Mouse (Mus musculus): ENCODE data around the gene Crim1. TPM values are rescaled to one million over a fixed set of nuclear protein-coding genes. Genes with fewer than 3 reads are reported as not detected.

Gene Crim1
- polyA plus RNA-seq, 1 experiment = 1.1 TPM

- no peak for TF ChIP-seq REST (IDR thresholded peaks at IDR 0.05; ENCODE audit: insufficient read depth, insufficient read length)
- no peak for TF ChIP-seq POLR2AphosphoS2 (IDR thresholded peaks at IDR 0.05; ENCODE audit: insufficient read length, low read depth)
- TF ChIP-seq MYOG (IDR thresholded peaks at IDR 0.05; ENCODE audit: control insufficient read depth in 1 of 3, insufficient read depth in 1 of 3, insufficient read length in 2 of 3, low read depth in 2 of 3) = no peak
- no peak for TF ChIP-seq MAX (IDR thresholded peaks at IDR 0.05; ENCODE audit: low read depth)
- TF ChIP-seq POLR2A (IDR thresholded peaks at IDR 0.05; ENCODE audit: insufficient read length, low read depth) = no peak
- no peak for TF ChIP-seq TCF12 (IDR thresholded peaks at IDR 0.05; ENCODE audit: insufficient read depth, poor library complexity, severe bottlenecking)
- no peak for TF ChIP-seq MYOD1 (IDR thresholded peaks at IDR 0.05; ENCODE audit: control insufficient read depth in 1 of 3, insufficient read length in 2 of 3, low read depth in 2 of 3)
- no peak for TF ChIP-seq TCF3 (IDR thresholded peaks at IDR 0.05; ENCODE audit: insufficient read length, low read depth)
- TF ChIP-seq E2F4 (IDR thresholded peaks at IDR 0.05; ENCODE audit: insufficient read depth) = no peak
- TF ChIP-seq SRF (IDR thresholded peaks at IDR 0.05; ENCODE audit: control insufficient read depth, insufficient read length, low read depth) = no peak
- no peak for TF ChIP-seq CEBPB (IDR thresholded peaks at IDR 0.05; ENCODE audit: insufficient read depth, poor library complexity, severe bottlenecking)
- H3K4me2 ChIP-seq (ENCODE audit: low read depth) = no peak overlapping the region
Observed at GRCm38 (mm10) chr17:78237954-78238353, 37.9 kb downstream of the Crim1 start.

GRCm38 (mm10) chr17:78240161-78240560 lies 40.1 kb downstream of the Crim1 start:
- no peak for TF ChIP-seq CEBPB (IDR thresholded peaks at IDR 0.05; ENCODE audit: insufficient read depth, poor library complexity, severe bottlenecking)
- no peak for TF ChIP-seq REST (IDR thresholded peaks at IDR 0.05; ENCODE audit: insufficient read depth, insufficient read length)
- TF ChIP-seq SRF (IDR thresholded peaks at IDR 0.05; ENCODE audit: control insufficient read depth, insufficient read length, low read depth) = no peak
- TF ChIP-seq MYOD1 (IDR thresholded peaks at IDR 0.05; ENCODE audit: control insufficient read depth in 1 of 3, insufficient read length in 2 of 3, low read depth in 2 of 3) = no peak
- TF ChIP-seq POLR2A (IDR thresholded peaks at IDR 0.05; ENCODE audit: insufficient read length, low read depth) = no peak
- TF ChIP-seq MAX (IDR thresholded peaks at IDR 0.05; ENCODE audit: low read depth) = no peak
- TF ChIP-seq E2F4 (IDR thresholded peaks at IDR 0.05; ENCODE audit: insufficient read depth) = no peak
- no peak for TF ChIP-seq POLR2AphosphoS2 (IDR thresholded peaks at IDR 0.05; ENCODE audit: insufficient read length, low read depth)
- TF ChIP-seq MYOG (IDR thresholded peaks at IDR 0.05; ENCODE audit: control insufficient read depth in 1 of 3, insufficient read depth in 1 of 3, insufficient read length in 2 of 3, low read depth in 2 of 3) = no peak
- TF ChIP-seq USF1 (IDR thresholded peaks at IDR 0.05; ENCODE audit: low read depth) = no peak
- TF ChIP-seq TCF12 (IDR thresholded peaks at IDR 0.05; ENCODE audit: insufficient read depth, poor library complexity, severe bottlenecking) = no peak
- TF ChIP-seq TCF3 (IDR thresholded peaks at IDR 0.05; ENCODE audit: insufficient read length, low read depth) = no peak
- H3K79me2 ChIP-seq (ENCODE audit: control insufficient read depth, insufficient read depth) = no peaks in the 10 kb centered on the region
- H3K27me3 ChIP-seq (ENCODE audit: control insufficient read depth, insufficient read depth, insufficient read length) = no peaks in the 10 kb centered on the region
- H3K4me3 ChIP-seq = no peak overlapping the region
- H3K4me2 ChIP-seq (ENCODE audit: low read depth) = no peak overlapping the region
- H3ac ChIP-seq (ENCODE audit: control insufficient read depth, insufficient read length) = no peak overlapping the region
- no peaks in the 10 kb centered on the region for H3K36me3 ChIP-seq (ENCODE audit: control insufficient read depth, insufficient read depth)

More at GRCm38 (mm10) chr17:78237954-78238353, 37.9 kb downstream of the Crim1 start:
- Histone ChIP-seq H3K36me3 (ENCODE audit: control insufficient read depth, insufficient read depth) (no peaks in the 10 kb centered on the region), H3ac (ENCODE audit: control insufficient read depth, insufficient read length) (no peak overlapping the region), H3K79me2 (ENCODE audit: control insufficient read depth, insufficient read depth) (no peaks in the 10 kb centered on the region), H3K4me3 (no peak overlapping the region), H3K27me3 (ENCODE audit: control insufficient read depth, insufficient read depth, insufficient read length) (no peaks in the 10 kb centered on the region)

GRCm38 (mm10) chr17:78241238-78241637 lies 41.2 kb downstream of the Crim1 start:
- no peak for TF ChIP-seq POLR2AphosphoS2 (IDR thresholded peaks at IDR 0.05; ENCODE audit: insufficient read length, low read depth)
- no peak for TF ChIP-seq REST (IDR thresholded peaks at IDR 0.05; ENCODE audit: insufficient read depth, insufficient read length)
- no peak for TF ChIP-seq CEBPB (IDR thresholded peaks at IDR 0.05; ENCODE audit: insufficient read depth, poor library complexity, severe bottlenecking)
- no peak for TF ChIP-seq TCF3 (IDR thresholded peaks at IDR 0.05; ENCODE audit: insufficient read length, low read depth)
- TF ChIP-seq E2F4 (IDR thresholded peaks at IDR 0.05; ENCODE audit: insufficient read depth) = no peak
- TF ChIP-seq MAX (IDR thresholded peaks at IDR 0.05; ENCODE audit: low read depth) = no peak
- no peak for TF ChIP-seq MYOG (IDR thresholded peaks at IDR 0.05; ENCODE audit: control insufficient read depth in 1 of 3, insufficient read depth in 1 of 3, insufficient read length in 2 of 3, low read depth in 2 of 3)
- no peak for TF ChIP-seq MYOD1 (IDR thresholded peaks at IDR 0.05; ENCODE audit: control insufficient read depth in 1 of 3, insufficient read length in 2 of 3, low read depth in 2 of 3)
- TF ChIP-seq TCF12 (IDR thresholded peaks at IDR 0.05; ENCODE audit: insufficient read depth, poor library complexity, severe bottlenecking) = no peak
- TF ChIP-seq SRF (IDR thresholded peaks at IDR 0.05; ENCODE audit: control insufficient read depth, insufficient read length, low read depth) = no peak
- no peak for TF ChIP-seq POLR2A (IDR thresholded peaks at IDR 0.05; ENCODE audit: insufficient read length, low read depth)
- TF ChIP-seq USF1 (IDR thresholded peaks at IDR 0.05; ENCODE audit: low read depth) = no peak
- Histone ChIP-seq H3K36me3 (ENCODE audit: control insufficient read depth, insufficient read depth) (no peaks in the 10 kb centered on the region), H3K79me2 (ENCODE audit: control insufficient read depth, insufficient read depth) (no peaks in the 10 kb centered on the region), H3ac (ENCODE audit: control insufficient read depth, insufficient read length) (no peak overlapping the region), H3K27me3 (ENCODE audit: control insufficient read depth, insufficient read depth, insufficient read length) (no peaks in the 10 kb centered on the region), H3K4me2 (ENCODE audit: low read depth) (no peak overlapping the region), H3K4me3 (no peak overlapping the region)

GRCm38 (mm10) chr17:78244752-78245151 lies 44.7 kb downstream of the Crim1 start:
- Histone ChIP-seq H3K36me3 (ENCODE audit: control insufficient read depth, insufficient read depth) (no peaks in the 10 kb centered on the region), H3K4me3 (no peak overlapping the region), H3K27me3 (ENCODE audit: control insufficient read depth, insufficient read depth, insufficient read length) (no peaks in the 10 kb centered on the region), H3ac (ENCODE audit: control insufficient read depth, insufficient read length) (no peak overlapping the region), H3K79me2 (ENCODE audit: control insufficient read depth, insufficient read depth) (no peaks in the 10 kb centered on the region), H3K4me2 (ENCODE audit: low read depth) (no peak overlapping the region)
- TF ChIP-seq REST (IDR thresholded peaks at IDR 0.05; ENCODE audit: insufficient read depth, insufficient read length) (no peak), TCF3 (IDR thresholded peaks at IDR 0.05; ENCODE audit: insufficient read length, low read depth) (no peak), MYOG (IDR thresholded peaks at IDR 0.05; ENCODE audit: control insufficient read depth in 1 of 3, insufficient read depth in 1 of 3, insufficient read length in 2 of 3, low read depth in 2 of 3) (no peak), MAX (IDR thresholded peaks at IDR 0.05; ENCODE audit: low read depth) (no peak), POLR2A (IDR thresholded peaks at IDR 0.05; ENCODE audit: insufficient read length, low read depth) (no peak), POLR2AphosphoS2 (IDR thresholded peaks at IDR 0.05; ENCODE audit: insufficient read length, low read depth) (no peak), E2F4 (IDR thresholded peaks at IDR 0.05; ENCODE audit: insufficient read depth) (no peak), MYOD1 (IDR thresholded peaks at IDR 0.05; ENCODE audit: control insufficient read depth in 1 of 3, insufficient read length in 2 of 3, low read depth in 2 of 3) (no peak)
